Mouse (Mus musculus) kidney, adult 2 months (tissue): Measurements from ENCODE around the gene Max.

ENCODE experiments used
- CTCF ChIP-seq: fragments of 200-500 bp; conservative IDR thresholded peaks from 2 replicates; pipeline ENCODE4 v1.5.1; 2011; ENCODE audit warnings: low read depth, mild to moderate bottlenecking, control low read depth, low read length, moderate library complexity, mixed read lengths; ENCODE audit not compliant: insufficient read depth, insufficient read length
- POLR2A ChIP-seq: fragments of 200-500 bp; IDR thresholded peaks from one replicate; pipeline ENCODE4 v1.6.1; 2011; ENCODE audit warnings: low read depth, low read length, control low read depth

GRCm38 (mm10) chr12:76930177-76930576 lies 31.8 kb downstream of the Max start:
- TF ChIP-seq CTCF (no peak), POLR2A (no peak)
